Mouse (Mus musculus) ES-E14 (cell line): ENCODE data around the gene Ndufv3.

ENCODE experiments used
- CHD2 ChIP-seq: IDR thresholded peaks from 2 replicates; pipeline ENCODE4 v1.6.1; 2014; ENCODE audit warnings: mild to moderate bottlenecking, low read depth, low read length, inconsistent platforms
- HCFC1 ChIP-seq: IDR thresholded peaks from 2 replicates; pipeline ENCODE4 v1.6.1; 2012; ENCODE audit warnings: low read length, inconsistent platforms, borderline replicate concordance; ENCODE audit not compliant: insufficient read depth
- MAFK ChIP-seq: IDR thresholded peaks from 2 replicates; pipeline ENCODE4 v1.6.1; 2014; ENCODE audit warnings: mild to moderate bottlenecking, low read depth, low read length, inconsistent platforms; ENCODE audit not compliant: insufficient read depth
- ZC3H11A ChIP-seq: IDR thresholded peaks from 2 replicates; pipeline ENCODE4 v1.6.1; 2012; ENCODE audit warnings: low read depth, mild to moderate bottlenecking, inconsistent platforms, low read length, borderline replicate concordance
- ZNF384 ChIP-seq: IDR thresholded peaks from 2 replicates; pipeline ENCODE4 v1.6.1; 2012; ENCODE audit warnings: low read depth, low read length, inconsistent platforms

DNA sequence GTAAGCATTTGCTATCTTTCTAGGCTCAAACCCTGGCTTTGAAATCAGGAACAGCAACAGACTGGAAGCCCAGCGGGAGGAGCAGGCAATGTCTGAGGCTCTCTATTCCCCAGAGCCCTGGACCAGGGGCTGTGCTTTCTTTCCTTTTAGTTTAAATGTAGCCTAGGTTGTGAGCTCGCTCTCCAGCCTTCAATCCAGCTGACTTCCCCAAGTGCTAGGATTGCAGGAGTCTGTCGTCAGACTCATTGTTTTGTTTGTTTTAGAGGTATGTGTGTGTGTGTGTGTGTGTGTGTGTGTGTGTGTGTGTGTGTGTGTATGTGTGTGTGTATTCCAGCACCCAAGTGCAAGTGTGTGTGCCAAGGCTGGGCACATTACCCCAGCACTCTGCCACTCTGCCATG is 20.2 kb downstream of the Ndufv3 start:
- TF ChIP-seq MAFK (no peak), HCFC1 (no peak), ZNF384 (no peak), ZC3H11A (no peak), CHD2 (no peak)
